In genomic region chr2:4260324-4261058, GRCm38 (mm10) we compare ENCODE assay signal across 11 mouse cellular contexts.
DNase-seq lines count a peak whose midpoint lies in the region; ATAC-seq and TF ChIP-seq lines count a peak whose summit lies in the region.
"Had no signal": no experiment of that assay in that cellular context is flagged by ENCODE, and none has a peak within 500 bp of the region (broad histone marks: within the 10 kb centered on the region; RNA-seq: fewer than 3 reads in every experiment).

No protein-coding gene starts in this region.

- intact Hi-C loops in gastrocnemius, postnatal 36 days (cut with DNase I), result no loop called here

- H3K36me3 ChIP-seq in forebrain, postnatal 0 days (ENCODE audit: insufficient read depth), result no peaks in the 10 kb centered on the region
- H3K36me3 ChIP-seq in midbrain, embryonic 14.5 days (ENCODE audit: control insufficient read depth, insufficient read depth, low read length), result no peaks in the 10 kb centered on the region

- no peak overlapping the region for H3K9ac ChIP-seq in forebrain, postnatal 0 days
- H3K9ac ChIP-seq in midbrain, embryonic 14.5 days (replicated peaks; ENCODE audit: low read length), result no peak overlapping the region
- H3K9ac ChIP-seq: liver, embryonic 14.5 days had no signal

- no peak for TF ChIP-seq CTCF in forebrain, postnatal 0 days (IDR thresholded peaks at IDR 0.05; ENCODE audit: low read depth)

- H3K4me2 ChIP-seq in forebrain, postnatal 0 days (ENCODE audit: low read depth), result no peak overlapping the region
- H3K4me2 ChIP-seq in midbrain, embryonic 14.5 days (ENCODE audit: low read length), result no peak overlapping the region

- no peaks in the 10 kb centered on the region for H3K27me3 ChIP-seq in forebrain, postnatal 0 days (ENCODE audit: insufficient read depth, low read length)
- H3K27me3 ChIP-seq in midbrain, embryonic 14.5 days (ENCODE audit: control insufficient read depth, insufficient read depth, low read length), result no peaks in the 10 kb centered on the region

- no peak overlapping the region for H3K27ac ChIP-seq in forebrain, postnatal 0 days (ENCODE audit: low read depth, low read length)
- H3K27ac ChIP-seq in midbrain, embryonic 14.5 days (replicated peaks; ENCODE audit: low read depth, low read length), result no peak overlapping the region
- H3K27ac ChIP-seq: kidney, postnatal 0 days; liver, embryonic 14.5 days had no signal

- H3K4me1 ChIP-seq in forebrain, postnatal 0 days (ENCODE audit: insufficient read depth), result no peaks in the 10 kb centered on the region
- no peaks in the 10 kb centered on the region for H3K4me1 ChIP-seq in midbrain, embryonic 14.5 days (ENCODE audit: control insufficient read depth, insufficient read depth, low read length)

- no peaks in the 10 kb centered on the region for H3K9me3 ChIP-seq in forebrain, postnatal 0 days (ENCODE audit: low read length)
- H3K9me3 ChIP-seq in midbrain, embryonic 14.5 days (ENCODE audit: control insufficient read depth, low read length), result no peaks in the 10 kb centered on the region

- no peak overlapping the region for H3K4me3 ChIP-seq in forebrain, postnatal 0 days (ENCODE audit: low read depth, low read length)
- H3K4me3 ChIP-seq in midbrain, embryonic 14.5 days (replicated peaks; ENCODE audit: low read depth, low read length), result no peak overlapping the region

- peak; percentile 69 for DNase-seq in adrenal gland, adult 2 months
- DNase-seq in adrenal gland, postnatal 4 days (ENCODE audit: low spot score in 2 of 2), result no peak
- peak; percentile 43 for DNase-seq in adrenal gland, postnatal 10 days
- DNase-seq in forebrain, postnatal 0 days, result no peak
- DNase-seq in midbrain, embryonic 14.5 days, result peak; percentile 59
- DNase-seq in gastrocnemius, postnatal 36 days, result no peak
- DNase-seq in cerebellum, postnatal 25 days, result no peak
- DNase-seq in layer of hippocampus, adult 8-10 months (ENCODE audit: low spot score in 2 of 2), result no peak

- WGBS in forebrain, postnatal 0 days, result 34% methylated on average over 10 of the region's 10 CpGs
- WGBS in midbrain, embryonic 14.5 days, result 19% methylated on average over 10 of the region's 10 CpGs

- ATAC-seq in forebrain, postnatal 0 days, result peak; percentile 53
- no peak for ATAC-seq in midbrain, embryonic 14.5 days (ENCODE audit: low FRiP score, low TSS enrichment)
- ATAC-seq: activated CD4-positive, CD25-positive, alpha-beta regulatory T cell, adult 4 months had no signal

Comparison
In these comparisons a context has a peak if more than half of its experiments do, and no peak if none do; other contexts are left out.
1. DNase-seq: peak in adrenal gland, adult 2 months (single experiment), adrenal gland, postnatal 10 days (single experiment) and midbrain, embryonic 14.5 days (single experiment); none in adrenal gland, postnatal 4 days (0 of 2), forebrain, postnatal 0 days (single experiment), gastrocnemius, postnatal 36 days (0 of 2), cerebellum, postnatal 25 days (0 of 2) and layer of hippocampus, adult 8-10 months (0 of 2).